Mouse (Mus musculus) layer of hippocampus, adult 9-10 months (tissue): ENCODE data around the gene Emc6.

ENCODE experiments used
- DNase-seq: peaks from one replicate; pipeline ENCODE4 v3.0.0; 2022; ENCODE audit warnings: low spot score

Gene Emc6

DNA sequence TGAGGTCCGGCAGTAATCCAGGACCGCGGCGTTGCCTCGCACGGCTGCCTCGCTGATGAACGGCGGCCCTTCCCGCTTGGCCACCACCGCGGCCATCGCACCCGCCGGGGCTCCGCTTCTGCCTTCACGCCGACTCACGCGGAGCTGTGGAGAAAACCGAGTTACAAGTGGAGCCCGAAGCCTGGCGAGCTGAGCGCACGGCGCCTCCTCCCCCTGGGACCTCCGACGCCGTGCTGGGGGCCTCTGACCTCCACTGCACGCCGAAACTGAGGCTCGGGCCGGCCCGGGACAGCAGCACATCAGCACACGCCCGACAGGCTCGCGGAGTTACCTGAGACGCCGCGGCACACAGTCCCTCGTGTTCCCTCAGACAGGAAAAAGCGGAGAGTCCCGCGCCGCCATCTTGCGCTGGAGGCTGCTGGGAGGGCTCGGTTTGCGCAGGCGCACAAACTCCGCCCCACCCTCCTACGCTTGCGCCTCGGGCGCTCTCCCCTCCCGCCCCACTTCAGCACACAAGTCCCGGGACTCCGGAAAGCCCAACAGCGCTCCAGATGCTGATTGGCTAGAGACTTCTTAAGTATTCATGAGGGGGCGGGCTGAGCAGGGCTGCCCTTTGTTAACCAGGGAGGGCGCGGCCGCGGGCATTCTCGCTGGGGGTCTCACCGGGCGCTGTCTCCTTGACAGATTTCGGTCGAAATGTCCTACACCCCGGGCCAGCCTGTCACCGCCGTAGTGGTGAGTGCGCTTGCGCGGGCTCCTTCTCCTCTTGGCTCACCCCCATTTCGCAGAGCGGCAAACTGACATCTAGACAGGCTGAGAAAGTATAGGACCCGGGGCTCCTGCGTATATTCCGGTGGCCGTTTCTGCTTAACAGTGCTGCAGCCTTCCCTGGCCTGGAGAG, at the start of gene Emc6, which contains the start of gene Tax1bp3:
Emc6 (minus strand) TSS at position 430 of the 901 bp plus-strand sequence.
Tax1bp3 (plus strand) TSS at position 476 of the 901 bp plus-strand sequence.
- DNase-seq = peak; percentile 82

DNA sequence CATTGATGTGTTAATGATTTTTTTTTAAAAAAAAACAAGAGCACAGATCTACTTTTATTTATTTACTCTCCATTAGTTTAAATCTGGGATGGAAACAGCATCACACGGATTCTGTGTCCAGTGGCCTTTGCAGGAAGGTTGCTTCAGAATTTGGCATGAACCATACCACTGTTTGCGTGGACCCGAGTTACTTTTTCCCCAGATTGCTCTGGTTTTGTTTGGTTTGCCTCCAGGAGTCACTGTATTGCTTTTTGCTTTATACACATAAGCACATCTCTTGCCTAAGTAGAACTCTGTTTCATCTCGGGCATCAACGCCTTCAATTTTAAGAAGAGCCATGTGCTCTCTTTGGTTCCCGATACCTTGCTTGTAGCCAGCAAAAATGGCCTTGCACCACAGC, 49.0 kb upstream of the Emc6 start:
- DNase-seq = no peak

DNA sequence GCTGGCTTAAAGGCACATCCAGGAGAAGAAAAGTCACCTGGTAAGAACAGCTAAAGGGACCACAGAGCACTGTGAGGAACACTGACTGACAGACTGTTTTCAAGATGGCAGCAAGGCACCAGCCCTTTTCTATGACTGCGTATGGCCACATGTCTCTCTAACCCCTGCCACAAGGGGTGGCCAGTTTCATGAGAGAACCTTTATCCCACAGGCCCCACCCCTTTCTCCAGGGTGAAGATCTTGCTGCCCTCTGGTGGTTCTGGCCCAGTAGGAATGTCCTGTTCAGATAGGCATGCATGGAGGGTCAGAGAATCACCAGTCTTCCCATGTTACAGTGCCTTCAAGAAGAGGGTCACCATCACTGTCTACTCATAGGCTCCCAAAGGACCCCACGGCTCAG, 47.1 kb upstream of the Emc6 start:
- no peak for DNase-seq

DNA sequence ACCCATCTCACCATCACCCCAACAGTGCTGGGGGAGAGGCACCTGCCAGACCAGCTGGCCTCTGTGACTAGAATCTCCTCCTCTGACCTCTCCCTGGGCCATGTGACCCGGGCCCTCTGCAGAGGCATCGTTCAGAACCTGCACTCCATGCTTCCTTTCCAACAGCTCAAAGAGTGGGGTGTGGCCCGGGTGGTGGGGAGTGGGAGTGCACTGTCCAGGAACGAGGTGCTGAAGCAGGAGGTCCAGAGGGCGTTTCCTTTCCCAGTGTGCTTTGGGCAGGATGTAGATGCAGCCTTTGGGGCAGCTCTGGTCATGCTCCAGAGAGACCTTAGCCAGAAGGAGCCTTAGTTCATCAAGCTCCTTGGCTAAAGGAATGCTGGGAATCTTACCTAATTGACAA, 46.0 kb upstream of the Emc6 start:
- no peak for DNase-seq

DNA sequence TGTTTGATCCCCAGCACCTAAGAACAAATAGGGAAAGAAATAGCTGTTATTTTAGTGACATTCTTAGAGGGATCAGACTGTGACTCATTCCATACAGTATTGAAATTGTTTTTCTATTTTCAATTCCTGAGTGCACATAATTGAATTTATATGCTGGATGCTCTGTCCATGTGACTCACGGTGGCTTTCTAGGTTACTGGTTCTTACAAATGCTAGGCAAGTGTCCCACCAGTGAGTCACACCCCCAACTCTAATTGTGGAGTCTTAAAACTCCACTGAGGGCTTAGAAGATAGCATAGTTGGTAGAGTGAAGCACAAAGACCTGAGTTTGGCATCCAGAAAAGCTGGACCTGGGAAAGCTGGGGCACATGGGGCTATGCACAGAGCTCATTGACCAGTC, 43.8 kb upstream of the Emc6 start:
- no peak for DNase-seq

DNA sequence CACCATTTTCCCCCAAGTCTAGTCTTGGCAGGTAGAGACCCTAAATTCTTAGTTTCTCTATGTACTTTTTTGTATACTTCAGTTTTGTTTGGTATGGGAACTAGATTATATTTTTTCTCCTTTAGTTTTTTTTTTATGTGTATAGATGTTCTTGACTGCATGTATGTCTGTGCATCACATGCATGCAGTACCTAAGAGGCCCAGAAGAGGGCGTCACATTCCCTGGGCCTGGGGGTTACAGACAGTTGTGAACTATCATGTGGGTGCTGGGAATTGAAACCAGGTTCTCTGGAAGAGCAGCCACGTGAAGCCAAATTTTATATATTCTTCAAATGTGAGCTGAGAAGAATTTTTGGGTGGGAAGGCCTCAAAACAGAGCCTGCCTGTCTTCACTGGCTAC, 42.8 kb upstream of the Emc6 start:
- DNase-seq = no peak

DNA sequence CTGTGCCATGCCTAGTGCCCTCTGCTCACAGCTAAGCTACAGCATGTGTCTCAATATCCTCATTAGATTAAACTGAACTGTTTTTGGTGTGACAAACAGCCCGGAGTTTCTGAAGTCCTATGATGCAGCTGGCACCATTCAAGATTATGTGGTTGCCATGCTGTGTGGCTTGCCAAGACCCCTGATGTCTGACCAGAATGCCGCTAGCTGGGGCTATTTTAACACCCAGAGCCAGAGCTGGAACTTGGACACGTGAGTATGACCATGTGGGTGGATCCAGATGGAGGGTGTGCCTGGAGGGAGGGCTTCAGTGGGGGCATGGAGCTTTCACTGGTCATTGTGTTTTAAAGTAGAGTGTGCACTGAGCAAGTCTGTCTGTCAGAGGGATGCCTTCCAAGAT, 37.1 kb upstream of the Emc6 start:
- no peak for DNase-seq

DNA sequence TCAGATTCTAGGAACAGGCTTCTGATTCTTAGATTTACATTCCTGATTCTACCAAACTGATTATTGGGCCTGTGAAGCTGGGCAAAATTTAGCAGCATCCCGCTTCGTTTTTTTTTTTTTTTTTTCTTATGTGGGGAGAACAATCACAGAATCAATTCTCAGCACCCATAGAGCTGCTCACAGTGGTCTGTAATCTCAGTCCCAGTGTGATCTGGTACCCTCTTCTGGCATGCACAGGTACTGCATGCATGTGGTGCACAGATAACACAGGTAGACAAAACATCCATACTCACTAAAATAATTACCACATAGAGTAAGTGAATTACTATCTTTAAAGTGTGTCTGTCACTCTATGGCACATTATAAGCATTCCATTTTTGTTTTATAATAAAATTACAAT, 30.8 kb upstream of the Emc6 start:
- DNase-seq = no peak

DNA sequence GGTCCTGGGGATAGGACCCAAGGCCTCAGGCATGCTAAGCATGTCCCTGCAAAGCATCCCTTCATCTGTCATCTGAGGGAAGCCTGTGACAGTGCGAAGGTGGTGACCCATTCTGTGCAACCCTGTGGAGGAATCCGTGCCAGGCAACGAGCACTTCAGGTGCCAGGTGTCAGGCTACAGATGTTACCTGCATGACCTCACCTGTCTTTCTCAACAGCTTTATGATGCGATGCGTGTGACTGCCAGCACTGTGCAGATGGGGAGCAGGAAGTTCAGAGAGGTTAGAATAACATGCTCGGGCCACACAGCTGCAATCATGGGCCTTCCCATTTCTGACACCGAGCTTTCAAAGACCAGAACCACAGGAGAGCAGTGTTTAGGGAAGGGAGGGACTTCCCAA, 28.4 kb upstream of the Emc6 start:
- DNase-seq = no peak

DNA sequence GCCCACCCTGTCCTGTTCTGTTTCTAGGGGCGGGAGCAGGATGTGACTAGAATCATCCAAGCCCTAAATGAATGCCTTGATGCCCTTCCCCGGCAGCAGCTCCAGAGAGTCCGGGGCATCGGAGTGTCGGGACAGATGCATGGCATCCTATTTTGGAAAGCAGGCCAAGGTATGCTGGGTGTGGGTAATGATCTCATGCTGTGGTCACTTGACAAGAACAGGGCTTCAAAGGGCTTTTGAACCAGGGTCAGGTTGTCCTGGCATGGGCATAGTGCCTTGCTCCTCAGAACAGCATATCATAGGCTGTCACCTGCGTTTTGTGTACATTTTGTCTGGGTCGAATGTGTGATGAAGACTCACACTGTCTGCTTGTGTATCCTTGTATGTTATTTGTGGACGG, 27.1 kb upstream of the Emc6 start:
- no peak for DNase-seq

DNA sequence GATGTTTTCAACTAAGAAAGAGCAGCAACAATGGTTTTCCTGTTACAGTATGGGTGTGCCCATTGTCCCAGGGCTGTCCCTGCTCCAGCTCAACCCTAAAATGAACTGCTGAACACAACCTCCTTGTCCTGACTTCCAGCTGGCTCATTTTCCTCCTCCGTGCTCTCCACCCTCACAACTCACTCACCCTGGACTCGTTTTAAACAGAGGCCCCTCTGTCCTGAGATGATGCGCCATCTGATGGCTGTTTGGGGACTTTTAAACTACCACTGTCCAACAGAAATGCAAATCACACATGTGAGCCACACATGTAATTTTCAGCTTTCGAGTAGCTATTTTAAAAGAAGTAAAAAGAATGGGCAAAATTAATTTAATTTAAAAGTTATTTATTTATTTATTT, 24.8 kb upstream of the Emc6 start:
- no peak for DNase-seq

DNA sequence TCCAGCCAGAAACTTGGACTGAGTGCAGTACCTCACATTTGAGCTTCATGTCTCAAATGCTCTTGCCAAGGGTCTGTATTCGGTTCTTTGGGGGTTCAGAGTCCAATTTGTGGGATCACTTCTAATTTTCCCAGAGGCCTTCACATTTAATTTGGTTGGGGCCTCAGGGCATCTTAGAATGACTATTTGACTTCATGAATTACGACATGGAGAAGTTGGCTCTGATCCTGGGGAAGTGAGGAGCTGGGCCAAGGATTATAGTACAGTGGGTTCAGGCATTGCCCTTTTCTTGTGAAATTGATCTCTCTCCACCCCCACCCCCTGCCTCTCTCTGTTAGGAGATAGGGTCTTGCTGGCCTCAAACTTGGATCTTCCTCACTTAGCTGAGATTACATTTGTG, 24.2 kb upstream of the Emc6 start:
- no peak for DNase-seq

DNA sequence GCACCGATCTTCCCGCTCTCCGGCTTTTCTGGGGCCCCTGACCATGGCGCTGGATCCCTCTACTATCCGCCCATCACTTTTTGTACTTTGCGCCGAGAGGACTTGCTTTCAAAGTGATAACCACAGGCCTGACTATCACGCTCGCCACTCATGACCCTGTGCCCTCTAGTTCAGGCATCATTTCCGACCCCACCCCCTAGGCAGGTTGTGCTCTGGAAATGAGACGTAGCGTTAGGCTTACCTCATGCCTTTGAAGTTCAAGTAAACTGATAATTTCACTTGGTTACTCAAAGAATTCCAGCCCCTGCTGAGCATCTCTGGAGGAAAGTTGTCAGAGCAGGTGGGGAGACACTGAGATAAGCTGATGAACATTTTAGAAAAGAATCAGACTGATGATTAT, 23.0 kb upstream of the Emc6 start:
- DNase-seq = no peak

DNA sequence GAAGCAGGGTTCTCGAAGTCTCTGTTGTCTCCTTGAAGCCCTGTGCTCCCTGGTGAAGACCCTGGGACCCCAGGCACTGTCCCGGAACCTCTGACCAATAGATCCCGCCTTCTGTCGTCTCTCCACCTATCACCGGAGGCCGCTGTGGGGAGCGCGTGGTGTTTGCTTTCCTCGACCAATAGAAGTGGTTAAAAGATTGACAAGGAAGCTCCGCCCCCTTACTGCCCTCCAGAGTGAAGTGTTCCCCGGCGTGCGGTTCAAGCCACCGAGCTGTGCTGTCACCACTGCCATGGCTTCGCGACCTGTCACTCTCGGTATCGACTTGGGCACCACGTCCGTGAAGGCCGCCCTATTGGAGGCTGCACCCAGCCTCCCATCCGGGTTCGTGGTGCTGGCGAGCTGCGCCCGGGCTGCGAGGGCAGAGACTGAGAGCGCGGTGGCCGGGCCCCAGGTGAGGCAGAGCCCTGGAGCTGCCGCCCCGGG, 22.4 kb upstream of the Emc6 start, which contains the start of gene Shpk:
Shpk (plus strand) TSS at position 231 of the 483 bp plus-strand sequence.
- DNase-seq = peak; percentile 97

DNA sequence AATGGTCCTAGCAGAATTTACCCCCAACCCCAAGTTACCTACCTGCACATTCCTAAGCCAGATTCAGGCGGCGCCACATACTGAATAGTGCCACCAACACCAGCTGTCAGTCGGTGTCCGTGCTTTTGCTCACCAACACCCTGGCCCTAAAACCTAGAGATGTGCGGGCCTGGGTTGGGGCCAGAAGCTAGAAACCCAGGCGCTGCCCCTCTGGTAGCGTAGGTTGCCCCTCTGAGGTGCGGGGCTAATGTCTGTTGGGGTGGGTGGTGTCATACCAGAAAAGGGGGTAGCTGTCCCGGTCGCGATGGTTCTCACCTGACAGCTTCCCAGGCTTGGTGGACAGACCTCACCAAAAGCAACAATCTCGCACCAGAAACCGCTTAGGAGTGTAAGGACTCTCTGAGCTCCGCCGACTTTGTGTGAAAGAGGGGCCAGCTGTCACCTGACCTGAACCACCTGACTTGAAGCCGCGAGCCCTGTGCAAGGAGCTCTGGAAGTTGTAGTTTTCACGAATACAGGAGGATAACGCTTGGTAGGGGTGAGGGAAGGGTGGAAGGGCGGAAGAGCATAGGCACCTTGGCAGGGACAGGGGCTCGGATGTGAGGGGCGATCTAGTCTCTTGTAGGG, 21.9 kb upstream of the Emc6 start, which contains the start of gene Ctns:
Ctns (minus strand) TSS at position 440 of the 627 bp plus-strand sequence.
- peak; percentile 16 for DNase-seq

DNA sequence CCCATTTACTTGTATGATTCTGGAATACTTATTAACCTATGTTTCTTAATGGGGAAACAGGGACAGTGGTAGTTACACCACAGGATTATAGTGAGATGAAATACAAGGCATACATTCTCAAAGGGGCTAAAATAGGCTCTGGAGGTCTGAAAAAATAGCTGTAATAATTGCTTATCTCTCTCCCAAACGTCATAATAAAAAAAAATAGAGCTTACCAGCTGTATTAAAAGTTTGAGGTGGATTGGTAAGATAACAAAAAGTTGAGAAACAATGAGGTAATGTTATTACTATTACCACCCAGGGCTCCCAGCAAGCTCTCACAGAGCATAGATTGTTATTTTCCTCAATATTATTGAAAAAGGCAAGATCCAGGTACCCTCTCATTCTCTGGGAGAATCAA, 21.4 kb upstream of the Emc6 start:
- DNase-seq = no peak

DNA sequence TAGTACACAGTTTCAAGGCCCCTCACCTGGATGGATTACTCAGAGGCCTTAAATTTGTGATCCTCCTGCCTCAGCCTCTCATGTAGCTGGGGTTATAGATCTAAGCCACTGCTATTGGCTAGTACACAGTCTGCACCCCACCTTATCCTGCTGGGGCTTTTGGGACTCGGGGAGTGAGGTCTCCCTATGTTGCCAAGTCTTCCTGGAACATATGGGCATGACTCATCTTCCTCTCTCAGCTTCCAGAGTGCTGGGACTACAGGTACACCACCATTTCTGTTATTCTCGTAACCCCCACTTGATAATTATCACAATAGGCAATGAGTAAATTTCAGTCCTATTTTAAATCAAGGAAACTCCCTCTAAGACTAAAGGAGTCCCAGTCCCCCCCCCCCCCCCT, 17.6 kb upstream of the Emc6 start:
- no peak for DNase-seq

DNA sequence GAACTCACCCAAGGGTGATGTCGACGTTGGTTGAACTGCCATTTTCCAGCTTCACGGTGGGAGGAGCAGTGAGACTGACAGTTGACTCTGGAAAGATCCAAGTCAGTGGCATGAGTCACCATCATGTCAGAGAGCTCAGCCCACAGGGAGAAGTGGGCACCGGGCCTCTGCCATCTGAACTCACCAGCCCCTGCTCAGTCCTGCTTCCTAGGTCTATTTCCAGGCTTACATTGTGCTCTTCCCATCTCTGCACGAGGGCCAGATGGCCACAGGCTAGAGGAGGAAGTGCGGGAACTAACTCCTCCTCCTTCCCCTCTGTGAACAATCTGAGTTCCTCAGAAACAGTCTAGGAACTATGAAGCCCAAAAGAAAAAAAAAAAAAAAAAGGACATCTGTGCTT, 16.2 kb upstream of the Emc6 start:
- DNase-seq = no peak

DNA sequence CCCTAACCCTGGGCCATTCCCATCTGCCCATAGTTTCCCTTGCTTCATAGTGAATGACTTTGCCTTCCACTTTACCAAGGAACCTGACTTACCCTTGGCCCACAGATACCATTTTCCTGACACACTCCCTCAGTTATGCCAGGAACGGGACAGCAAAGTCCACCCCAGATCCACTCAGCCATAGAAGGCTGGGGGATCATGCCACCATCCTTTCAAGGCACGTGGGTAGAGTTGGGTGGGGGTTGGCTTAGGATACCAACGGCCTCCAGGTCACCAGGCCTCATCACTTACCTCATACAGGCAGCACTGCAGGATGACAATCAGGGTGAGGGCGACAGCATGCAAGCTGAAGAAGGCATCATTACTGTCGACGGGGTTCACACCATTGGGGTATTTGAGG, 10.4 kb upstream of the Emc6 start:
- no peak for DNase-seq

DNA sequence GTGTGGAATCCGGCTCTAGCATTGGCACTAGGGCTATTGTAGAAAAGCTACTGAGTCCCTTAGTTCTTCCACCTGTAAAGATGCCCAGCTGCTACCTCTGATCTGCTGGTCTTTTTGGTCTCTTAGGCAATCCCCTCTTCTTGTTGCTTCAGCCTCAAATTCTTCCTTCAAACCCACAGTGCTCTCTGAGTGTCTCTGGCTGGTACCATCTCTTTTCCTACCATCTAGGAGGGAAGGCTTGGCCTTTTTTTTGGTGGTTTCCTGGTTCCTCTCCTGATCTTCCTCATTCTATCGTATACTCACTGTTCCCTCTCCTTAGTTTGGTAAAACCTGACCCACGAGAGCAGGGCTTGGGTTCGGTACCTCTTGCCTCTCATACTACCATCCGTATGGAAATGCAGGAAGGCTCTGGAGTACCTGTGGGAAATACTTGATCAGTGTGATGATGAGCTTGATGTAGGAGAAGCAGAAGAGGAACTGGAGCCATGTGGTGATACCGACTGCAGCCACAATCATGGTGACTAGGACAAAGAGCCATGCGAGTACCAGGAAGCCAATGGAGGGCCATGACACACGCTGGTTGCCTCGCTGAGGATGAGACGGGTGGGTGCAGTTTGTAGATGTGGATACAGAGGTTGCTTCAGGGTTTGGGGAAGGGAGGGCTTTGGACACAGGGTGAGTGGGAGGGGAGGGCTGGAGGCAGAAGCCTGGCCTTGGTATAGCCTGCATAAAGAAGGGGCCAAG, 9.2 kb upstream of the Emc6 start:
- DNase-seq = no peak

DNA sequence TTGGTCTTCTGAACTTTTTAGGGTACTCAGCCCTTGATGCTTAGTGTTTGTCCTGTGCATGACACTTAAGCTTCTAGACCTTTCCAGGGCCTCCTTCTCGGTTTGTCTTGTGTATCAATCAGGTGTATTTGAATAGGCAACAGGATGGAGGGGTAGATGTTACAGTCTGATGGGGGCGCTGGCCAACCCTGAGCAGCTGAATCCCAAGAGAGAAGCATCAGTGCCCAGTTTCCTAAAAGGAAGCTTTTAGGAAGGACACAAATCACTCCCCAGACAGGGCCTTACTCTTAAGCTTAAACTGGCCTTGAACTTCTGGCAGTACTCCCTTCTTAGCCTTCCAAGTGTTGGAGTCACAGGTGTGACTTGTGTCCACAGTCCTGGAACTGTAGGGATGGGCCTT, 1.1 kb upstream of the Emc6 start:
- DNase-seq = no peak

DNA sequence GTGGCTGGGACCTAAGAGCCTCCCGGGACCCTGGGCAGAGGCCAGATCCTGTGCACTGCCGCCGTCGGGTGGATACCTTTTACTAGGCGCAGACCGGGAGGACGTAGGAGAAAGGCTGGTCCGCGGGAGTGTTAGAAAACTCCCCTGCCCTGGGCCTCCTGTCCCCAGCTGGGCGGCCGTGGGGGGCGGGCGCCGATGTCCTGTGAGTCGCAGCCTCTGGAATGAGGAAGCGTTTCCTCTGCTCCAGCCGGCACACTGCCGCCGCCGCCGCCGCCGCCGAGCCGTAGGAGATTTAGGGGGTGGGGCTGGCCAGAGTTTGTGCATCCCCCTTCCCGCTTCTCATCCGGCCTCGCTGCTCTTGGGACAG, 655 bp upstream of the Emc6 start:
- no peak for DNase-seq

DNA sequence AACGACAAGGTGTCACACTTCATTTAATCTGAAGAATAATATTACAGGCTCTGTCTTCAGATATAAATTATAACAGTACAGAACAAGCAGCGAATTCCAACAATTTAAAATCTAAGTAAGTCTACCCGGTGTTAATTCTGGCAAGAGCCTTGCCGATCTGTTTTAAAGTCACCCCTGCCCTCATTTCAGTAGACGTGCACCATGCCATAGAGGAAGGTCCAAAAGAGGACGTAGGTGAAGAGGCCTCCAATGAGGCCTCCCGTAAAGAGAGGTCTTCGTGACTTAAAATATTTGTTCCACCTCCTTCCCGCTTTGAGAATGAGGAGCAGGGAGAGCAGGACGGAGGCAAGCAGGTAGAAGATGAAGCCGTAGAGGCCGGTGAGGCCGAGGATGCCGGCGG, 651 bp downstream of the Emc6 start:
- no peak for DNase-seq
